Mouse (Mus musculus) layer of hippocampus, adult 8-10 months (tissue): ENCODE results near the gene Ptprf. TPM values are rescaled to one million over a fixed set of nuclear protein-coding genes. Genes with fewer than 3 reads are reported as not detected.

Experiments used
- DNase-seq, 2 experiments: peaks; one replicate each; pipeline ENCODE4 v3.0.0; 2022; ENCODE audit warnings: low spot score in 2 of 2
- total RNA-seq, 4 experiments: library from RNA; stranded (reverse); gene quantifications; 2 replicates each; pipeline ENCODE4 v1.2.4; 2022

The Ptprf gene
- total RNA-seq, 4 experiments from 2014 or later, result 78.3 to 80.3 (median 78.9) TPM

DNA sequence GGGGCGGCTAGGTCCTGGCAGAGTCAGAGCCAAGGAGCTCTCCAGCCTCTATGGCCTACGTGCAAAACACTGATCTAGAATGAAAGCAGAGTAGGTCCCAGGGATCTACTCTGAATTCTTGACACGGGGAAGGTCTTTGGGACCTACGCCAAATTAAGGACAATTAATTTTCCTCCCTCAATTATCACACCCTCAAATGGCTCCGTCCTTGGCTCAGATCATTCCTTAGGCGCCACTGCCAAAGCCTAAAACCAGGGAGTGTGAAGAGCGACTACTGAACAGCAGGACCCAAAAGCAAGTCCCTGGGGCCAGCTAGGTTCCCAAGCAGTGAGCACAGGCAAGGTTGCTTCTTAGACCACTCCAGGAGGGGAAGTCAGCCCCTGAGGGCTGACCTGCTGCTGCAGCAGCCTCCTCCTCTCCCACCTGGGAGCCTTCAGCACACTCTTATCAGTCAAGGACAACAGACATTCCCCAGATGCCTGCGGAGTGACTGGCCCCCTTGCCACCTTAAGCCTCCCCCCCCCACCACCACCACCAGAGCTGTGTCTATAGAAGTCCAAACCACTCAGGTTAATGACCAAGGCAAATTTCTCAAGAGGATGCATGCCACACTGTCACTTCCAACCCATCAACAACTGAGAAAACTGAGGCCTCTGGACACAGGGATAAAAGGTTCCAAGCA, 31.3 kb downstream of the Ptprf start:
- no peak for DNase-seq

DNA sequence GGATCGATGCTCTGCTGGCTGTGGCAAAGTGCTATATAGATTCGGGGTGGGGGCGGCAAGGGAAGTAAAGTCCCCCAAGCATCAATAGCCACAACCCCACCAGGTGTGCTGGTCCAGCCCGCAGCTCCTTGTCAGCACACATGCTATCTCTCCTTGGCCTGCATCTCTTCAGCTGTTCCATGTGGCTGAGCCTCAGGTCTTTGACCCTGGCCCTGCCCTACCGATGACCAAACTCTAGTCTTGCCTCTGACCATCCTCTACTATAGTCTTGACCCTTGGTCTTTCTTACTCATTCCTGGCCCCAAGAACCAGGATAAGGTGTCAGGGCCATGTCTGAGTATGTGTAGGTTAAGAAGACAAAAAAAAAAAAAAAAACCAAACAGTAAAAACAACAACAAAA, 33.2 kb downstream of the Ptprf start:
- DNase-seq, result no peak

DNA sequence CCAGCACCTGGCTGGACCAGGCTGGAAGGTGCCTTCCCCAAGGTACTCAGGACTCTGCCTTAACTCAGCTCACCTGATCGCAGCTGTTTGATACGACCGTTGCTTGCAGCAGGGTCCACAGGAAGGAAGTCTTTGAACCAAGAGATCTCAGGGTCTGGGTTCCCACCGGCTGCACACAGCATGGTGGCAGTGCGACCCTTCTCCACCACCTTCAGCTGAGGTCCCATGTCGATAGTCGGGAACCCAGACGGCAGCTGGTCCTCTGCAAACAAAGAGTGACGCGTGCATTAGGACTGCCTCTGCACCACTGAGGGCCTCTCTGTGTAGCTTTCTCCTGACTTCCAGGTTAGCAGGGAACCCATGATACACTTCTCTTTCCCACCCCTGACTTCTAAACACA, 33.8 kb downstream of the Ptprf start:
- DNase-seq, result no peak

DNA sequence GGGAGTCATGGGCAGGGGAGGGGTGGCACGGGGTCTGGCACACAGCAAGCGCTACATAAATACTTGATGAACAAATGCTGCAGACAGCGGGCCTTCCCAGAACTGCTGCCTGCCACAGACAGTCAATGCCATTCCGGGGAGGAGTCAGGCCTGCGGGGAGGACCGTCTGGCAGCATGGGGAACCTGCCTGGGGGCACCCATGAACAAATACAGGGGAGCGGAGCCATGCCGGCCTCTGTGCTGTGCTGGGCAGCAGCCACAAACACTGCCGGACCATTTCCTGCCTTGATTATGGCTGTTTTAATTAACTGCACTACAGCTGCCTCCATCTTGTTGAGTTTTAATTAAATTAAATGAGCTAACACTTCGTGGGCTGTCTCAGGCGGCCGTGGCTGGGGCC, 35.0 kb downstream of the Ptprf start:
- DNase-seq, result no peak

DNA sequence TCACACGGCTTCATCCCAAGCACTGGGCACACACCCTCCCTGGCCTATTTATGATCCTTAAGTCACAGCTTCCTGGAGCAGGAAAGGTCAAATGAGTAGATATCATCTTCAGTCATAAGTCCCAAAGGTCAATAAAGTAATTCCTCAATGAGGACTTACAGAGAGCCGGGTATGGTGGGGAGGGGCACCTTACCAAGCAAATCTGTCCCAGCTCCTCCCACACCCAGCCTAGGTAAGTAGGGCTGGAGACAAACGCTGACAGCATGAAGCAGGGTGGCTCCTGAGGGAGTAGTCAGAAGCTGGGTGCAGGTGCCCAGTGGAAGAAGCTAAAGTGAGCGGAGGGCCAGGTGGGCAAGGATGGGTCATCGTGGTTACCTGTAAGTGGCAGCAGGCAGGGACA, 36.3 kb downstream of the Ptprf start:
- DNase-seq, result no peak

DNA sequence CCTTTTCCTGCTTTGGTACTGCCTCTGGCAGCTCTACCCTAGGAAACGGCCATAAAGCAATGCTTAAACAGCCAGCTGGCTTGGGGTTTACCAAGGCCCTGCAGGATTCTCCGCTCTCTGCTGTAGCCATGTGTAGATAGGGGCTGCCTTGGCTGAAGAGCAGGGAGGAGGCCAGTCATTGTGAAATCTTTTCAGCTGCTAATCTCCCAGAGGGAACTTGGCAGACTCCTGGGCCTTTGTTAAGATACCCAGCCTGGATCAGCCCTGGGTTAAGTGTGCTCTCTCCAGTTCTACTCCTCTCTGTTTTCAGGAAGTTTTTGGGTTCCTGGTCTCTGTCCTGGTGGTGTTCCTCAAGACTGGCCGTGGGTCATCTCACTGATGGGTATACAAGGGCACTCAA, 43.9 kb downstream of the Ptprf start:
- DNase-seq, result no peak

DNA sequence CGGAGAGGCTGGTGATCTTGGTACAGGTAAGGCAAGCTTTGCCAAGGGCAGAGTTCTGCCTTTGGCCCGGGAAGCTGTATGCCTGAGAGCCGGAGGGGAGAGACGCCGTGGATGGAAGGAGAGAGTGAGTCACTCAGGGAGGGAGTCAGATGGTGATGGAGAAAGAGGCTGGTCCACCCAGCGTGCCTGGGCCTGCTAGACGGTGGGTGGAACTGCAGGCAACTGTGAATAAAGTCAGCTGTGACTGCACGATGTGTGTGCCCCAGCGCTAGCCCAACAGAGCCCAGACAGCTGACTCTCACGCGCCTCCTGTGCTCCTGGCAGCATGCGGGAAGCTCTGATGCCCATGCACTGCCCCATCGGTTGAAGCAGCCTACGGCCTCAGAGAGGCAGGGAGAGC, 45.4 kb downstream of the Ptprf start:
- peak; percentile 46 to 50 for DNase-seq

DNA sequence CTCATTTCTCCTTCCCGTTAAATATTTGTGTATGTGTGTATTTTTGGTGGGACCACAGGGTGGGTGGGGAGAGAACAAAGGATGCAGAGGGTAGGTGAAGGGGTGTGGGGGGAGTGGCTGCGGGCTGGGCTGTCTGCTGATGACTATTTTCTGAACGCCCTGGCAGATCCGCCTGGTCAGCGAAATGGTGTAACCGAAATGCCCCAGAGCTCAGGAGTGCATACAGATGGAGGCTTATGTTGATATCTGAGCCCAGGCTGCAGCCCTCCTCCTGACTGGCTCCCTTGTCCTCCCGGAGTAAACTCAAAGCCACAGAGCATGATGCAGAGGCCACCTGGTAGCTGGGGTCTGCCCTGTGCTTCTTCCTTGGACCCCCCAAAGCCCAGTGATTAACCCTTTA, 47.4 kb downstream of the Ptprf start:
- no peak for DNase-seq

DNA sequence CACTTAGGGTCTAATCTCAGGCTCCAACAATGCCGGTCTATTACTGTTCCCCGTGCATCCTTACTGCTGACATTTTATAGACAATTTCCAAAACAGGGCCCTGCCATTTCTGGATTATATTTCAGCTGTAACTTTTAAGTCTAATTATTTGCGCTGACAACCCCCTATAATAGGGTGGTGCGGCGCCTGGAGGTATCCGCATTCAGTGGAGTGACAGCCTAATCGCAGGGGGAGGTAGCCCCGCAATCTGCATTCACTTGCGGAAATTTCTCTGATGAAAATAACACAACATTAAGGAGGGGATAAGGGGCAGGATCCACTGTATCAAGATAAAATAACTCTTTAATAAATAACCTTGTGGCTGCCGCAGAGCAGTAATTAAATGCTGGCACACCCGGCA, 47.9 kb downstream of the Ptprf start:
- DNase-seq, result no peak

DNA sequence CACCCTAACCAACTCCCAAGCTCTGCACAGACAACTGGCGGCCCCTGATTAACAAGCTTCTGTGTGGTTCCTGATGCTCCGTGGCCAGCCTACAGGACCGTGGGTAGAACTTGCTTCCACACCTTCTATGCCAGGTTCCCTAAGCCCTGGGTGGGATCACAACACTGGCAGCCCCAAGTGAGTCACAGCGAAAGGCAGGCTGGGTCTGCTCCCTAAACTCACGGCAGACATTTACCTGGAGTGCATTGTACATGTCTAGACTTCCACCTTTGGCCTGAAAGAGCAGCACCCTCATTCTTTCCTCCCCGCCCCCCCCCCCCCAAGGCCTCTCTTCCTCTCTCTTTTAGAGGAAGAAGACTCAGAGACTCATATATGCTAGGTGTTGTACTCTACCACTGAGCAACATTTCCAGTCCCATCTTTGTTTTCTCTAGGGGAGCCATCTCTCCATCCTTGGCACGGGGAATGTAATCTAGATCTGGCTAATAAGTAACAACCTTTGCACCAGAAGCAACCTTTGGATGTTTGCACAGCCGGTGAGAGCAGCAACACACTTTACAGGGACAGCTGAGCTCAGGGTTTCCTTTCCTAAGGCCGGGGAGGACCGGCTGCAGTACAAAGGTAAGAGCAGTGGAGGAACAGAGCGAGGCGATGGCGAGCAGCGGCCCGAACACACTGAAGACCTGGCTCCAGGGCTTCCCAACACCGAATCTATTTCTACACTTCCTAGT, 51.1 kb downstream of the Ptprf start:
- no peak for DNase-seq

DNA sequence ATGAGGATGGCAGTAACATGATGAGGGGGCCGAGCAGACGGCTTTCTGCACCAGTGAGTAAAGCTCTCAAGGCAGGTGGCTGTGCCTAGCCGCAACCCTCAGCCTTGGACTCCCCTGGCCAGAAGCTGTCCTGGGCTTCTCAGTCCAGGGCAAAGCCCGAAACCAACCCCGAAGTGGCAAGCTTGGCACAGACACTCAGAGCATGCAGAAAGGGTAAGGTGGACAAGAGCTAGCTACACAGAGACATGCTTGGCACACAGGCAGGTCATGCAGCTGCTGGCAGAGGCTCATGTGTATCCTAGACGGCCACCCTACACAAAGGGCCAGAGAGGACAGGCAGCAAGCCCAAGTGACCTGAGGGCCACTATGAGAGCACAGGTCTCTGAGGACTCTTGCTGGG, 52.5 kb downstream of the Ptprf start:
- DNase-seq, result no peak

DNA sequence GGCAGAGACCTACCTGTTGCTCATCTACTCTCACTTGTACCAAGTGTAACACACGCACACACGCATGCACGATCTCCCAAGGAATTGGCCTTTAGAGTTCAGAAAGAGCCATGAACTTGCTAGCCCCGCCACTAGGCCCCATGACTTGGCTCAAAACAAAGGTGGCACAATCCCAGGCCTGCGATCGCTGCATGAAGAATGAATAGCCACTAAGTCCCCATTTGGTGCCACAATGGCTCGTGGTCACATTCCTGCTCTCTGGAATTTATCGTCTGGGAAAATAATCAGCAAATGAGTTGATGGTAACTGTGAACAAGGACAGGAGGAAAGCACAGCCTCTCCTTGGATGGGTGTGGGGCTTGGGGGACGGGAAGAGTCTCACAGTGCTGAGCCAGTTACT, 54.3 kb downstream of the Ptprf start:
- no peak for DNase-seq

DNA sequence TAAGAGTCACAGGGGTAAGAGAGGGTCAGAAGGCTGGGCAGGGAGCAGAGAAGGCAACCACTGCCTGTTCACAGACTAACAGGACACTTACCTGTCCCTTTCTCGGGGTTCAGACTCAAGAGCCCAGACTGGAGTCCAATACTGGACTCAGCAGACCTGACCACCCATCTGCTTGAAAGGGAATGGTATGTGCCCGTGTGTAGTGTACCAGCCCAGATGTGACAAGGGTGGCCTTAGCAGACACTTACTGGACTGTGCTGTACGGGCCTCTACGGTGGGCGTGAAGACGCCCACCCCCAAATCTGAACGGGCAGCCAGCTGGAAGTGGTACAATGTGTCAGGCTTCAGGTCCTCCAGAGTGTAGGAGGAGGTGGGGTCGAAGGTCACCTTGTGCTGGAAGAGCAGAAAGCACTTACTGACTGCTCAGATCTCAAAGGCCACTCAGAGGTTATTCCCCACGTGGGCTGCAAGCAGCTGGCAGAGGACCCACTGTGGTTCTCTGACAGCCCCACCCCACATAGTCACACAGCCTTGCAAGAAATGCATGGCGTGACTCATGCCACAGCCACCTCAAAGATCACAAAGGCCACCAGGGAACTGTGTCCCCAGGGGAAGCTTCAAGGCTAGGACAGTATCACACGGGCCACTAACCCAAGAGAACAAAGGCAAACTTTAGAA, 56.4 kb downstream of the Ptprf start:
- no peak for DNase-seq

DNA sequence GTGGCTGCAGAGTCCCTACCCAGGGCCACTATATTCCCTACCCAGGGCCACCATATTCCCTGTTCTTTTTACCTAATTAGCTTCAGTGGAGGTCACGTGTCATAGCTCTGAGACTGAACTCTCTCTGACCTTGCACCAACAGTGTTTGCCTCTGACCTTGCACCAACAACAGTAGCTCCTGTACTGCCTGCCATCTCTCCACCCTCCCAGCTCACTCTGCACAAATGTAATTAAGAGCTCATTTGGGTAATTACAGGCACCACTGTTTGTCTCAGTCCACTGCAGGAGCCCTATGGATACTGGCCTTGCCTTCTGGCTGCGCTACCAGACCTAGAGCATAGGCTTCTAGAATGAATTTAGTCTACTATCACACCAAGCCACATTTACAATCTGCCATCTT, 57.3 kb downstream of the Ptprf start:
- no peak for DNase-seq

DNA sequence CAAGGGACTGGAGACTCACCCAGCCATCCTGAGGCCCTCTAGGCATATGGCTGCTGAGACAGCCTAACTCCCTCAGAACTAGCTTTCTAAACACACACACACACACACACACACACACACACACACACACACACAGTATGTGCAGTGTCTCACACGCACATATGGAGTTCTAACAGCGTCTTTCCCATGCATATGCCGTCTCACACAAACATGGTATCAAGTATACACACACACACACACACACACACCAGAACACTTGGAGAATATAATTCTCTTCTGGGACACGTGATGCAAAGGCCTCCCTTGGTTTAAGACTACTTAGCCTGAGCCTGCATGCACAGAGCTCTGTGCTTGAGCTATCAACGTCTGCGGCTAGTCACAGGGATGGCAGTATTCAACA, 59.3 kb downstream of the Ptprf start:
- DNase-seq, result no peak

DNA sequence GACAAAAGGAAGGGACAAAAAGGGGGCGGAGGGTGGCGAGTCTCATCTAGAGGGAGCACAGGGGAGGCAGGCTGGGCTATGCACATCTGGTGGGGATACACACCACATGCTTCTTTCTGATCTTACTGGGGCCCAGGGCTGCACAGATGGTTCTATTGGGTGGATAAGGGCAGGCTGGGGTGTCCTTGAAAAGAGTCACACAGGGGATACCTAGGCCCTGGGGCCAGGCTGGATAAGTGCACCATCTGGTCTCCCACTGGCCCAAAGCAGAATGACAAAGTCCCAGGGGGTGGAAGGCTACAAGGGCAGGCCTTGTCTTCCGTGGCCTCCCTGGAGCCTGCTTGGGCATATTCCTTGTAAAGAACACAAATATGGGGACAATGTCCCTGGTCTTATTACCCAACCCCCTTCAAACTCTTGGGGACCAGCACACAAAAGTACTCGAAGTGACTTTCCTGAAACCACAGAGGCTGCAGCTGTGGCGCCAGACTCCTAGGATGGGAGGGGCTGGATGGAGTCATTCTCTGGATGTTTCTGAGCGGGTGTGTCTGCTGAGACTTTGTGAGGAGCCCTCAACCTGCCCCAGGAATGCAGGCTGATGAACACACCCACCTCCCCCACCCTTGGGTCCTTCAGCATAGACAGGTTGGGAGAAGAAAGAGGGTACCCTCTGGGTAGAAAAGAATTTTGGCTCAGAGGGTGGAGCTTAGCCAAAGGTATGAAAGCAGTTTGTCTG, 62.0 kb downstream of the Ptprf start:
- DNase-seq, result no peak

DNA sequence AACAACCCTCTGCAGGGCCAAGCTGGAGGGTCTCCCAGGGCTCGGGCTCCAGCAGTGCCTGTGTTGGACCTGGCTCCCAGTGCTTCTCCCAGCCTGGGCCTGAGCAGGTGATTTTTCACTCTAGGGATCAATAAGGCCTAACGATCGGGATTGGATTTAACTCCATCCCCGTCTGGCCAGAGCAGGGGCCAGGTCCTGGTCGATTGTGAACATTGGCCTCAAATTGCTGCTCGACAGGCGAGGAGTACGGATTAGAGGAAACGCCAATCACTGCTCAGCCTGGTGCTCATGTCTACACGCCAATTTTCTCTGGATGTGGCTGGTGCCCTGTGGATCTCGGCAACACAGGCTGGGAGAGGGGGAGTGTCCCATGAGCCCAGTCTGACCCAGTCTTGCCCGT, 63.8 kb downstream of the Ptprf start:
- no peak for DNase-seq

DNA sequence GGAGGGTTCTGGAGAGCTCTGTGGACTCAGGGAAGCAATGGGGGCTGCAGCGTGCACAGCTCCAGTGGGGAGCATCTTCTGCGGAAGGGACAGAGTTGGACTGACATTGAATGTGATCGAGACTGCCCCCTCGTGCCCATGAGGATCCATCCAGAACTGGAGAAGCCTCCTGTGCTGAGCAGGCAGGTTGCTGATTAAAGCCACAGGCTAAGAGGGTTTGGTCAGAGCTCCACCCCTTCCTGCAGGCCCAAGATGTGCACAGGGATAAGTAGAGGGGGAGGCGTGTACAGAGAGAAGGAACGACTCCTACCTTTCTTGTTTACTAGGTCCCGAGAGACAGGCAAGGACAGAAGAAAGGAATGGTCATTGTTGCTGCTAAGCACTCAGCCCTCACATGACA, 69.9 kb downstream of the Ptprf start:
- DNase-seq, result no peak

DNA sequence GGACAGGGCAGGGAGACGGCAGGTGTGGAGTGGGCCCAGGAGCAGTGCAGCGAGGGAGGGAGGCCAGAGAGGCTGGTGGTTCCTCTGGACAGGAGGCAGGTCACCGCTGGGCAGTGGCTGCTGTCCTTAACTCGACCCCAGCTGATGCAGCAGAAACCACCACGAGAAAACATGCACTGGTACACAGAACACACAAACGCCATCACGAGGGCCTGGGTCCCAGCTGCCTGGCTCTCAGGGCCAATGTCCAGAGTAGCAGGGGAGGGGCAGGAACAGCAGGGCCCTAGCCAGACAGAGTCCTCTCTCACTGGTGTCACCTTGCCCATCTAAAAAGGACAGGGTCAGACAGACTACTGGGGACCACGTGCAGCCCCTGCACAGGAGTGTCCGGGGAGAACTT, 70.4 kb downstream of the Ptprf start:
- no peak for DNase-seq

DNA sequence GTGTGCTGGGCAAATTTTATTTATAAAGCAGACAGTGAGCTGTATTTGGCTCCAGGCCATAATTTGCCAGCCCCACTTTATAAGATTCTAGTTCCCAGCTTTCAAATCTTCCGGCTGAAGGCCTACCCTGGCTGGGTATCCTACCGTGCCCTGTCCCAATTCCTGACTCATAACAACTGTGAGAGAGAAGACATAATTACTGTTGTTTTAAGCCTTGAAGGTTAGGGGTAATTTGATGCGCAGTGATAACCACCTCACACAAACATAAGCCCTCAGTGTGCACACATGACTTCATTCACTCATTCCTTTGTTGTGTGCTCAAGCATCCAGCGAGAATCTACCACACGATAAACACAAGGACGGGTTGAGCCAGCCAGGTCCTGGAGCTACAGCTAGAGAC, 71.7 kb downstream of the Ptprf start:
- DNase-seq, result no peak

DNA sequence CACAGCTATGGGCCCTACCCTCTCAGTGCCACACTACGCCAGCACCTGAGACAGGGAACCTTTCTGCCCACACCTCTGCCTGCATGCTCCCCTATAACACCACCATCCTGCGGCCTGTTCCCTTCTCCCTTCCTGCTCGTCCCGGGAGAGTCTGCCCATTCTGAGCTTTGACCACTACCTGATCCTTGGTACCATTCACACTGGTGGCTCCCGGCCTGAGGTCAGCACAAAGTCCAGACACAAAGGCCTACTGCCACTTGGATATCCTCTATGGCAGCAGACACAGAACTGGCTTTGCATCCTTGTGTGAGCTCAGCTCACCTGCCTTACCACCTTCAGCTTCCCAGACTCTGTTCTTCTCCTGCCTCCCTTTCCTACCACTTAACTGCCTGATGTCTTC, 72.7 kb downstream of the Ptprf start:
- DNase-seq, result no peak
